8 mouse cellular contexts compared by ENCODE assay signal in the genomic region with DNA sequence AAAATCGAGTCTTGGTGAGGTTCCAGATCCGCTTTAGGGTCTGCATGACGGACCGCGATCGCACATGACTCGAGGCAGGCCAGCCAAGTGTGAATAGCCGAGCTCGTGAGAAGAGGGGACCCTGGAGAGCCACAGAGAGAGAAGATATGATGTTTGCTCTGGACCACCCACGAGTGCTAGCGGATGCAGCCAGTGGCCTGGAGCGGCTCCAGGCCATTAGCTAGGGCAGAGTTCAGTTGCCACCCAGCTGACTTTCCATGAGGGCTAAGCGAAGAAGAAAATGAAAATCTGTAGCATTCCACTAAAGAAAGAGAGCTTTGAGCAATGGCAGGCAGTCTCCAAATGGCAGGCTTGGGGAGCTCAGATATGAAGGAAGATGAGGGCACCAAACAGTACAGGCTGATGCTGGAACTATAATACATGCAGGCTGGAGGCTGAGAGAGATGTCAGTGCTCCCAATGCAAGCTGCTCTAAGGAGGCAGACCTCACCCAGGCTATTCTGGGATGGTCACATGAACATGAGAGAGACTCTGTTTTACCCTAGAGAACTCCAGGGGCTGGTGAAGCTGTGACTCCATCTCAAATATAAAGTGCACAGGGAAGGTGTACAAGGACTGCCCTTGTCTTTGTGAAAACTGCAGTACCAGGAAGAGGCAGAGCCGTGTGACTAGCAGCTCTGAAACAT. TPM values are rescaled to one million over a fixed set of nuclear protein-coding genes. Genes with fewer than 3 reads are reported as not detected.
DNase-seq lines count a peak whose midpoint lies in the region; ATAC-seq and TF ChIP-seq lines count a peak whose summit lies in the region.
"Had no signal": no experiment of that assay in that cellular context is flagged by ENCODE, and none has a peak within 500 bp of the region (broad histone marks: within the 10 kb centered on the region; RNA-seq: fewer than 3 reads in every experiment).

No protein-coding gene starts in this region.

- H3K4me2 ChIP-seq in liver, embryonic 16.5 days (ENCODE audit: low read depth, low read length): no peak overlapping the region
- H3K4me2 ChIP-seq in forebrain, postnatal 0 days (ENCODE audit: low read depth): no peak overlapping the region
- H3K4me2 ChIP-seq in intestine, postnatal 0 days (replicated peaks; ENCODE audit: low read depth): no peak overlapping the region
- H3K4me2 ChIP-seq in neural tube, embryonic 13.5 days: 0 out of 2 replicates have a peak overlapping the region, but pooled peaks have one; percentile 1

- no peaks in the 10 kb centered on the region for H3K27me3 ChIP-seq in liver, embryonic 16.5 days (ENCODE audit: control insufficient read depth, insufficient read depth, low read depth, low read length)
- H3K27me3 ChIP-seq in forebrain, postnatal 0 days (ENCODE audit: insufficient read depth, low read length): no peaks in the 10 kb centered on the region
- no peaks in the 10 kb centered on the region for H3K27me3 ChIP-seq in intestine, postnatal 0 days (replicated peaks; ENCODE audit: control insufficient read depth, insufficient read depth, low read length)
- H3K27me3 ChIP-seq in neural tube, embryonic 13.5 days: no peaks in the 10 kb centered on the region

- no peak for ATAC-seq in liver, embryonic 16.5 days (ENCODE audit: low read depth)
- no peak for ATAC-seq in forebrain, postnatal 0 days
- no peak for ATAC-seq in intestine, postnatal 0 days
- no peak for ATAC-seq in neural tube, embryonic 13.5 days (ENCODE audit: low read depth)
- no peak for ATAC-seq in megakaryocyte progenitor cell, adult 5-6 weeks (replicated peaks; ENCODE audit: poor library complexity)

- no peak for DNase-seq in liver
- peak; percentile 29 for DNase-seq in forebrain, postnatal 0 days
- no peak for DNase-seq in spleen, postnatal 36 days (ENCODE audit: low spot score in 2 of 2)
- DNase-seq: thymus, postnatal 14 days had no signal

- no peak overlapping the region for H3K4me3 ChIP-seq in liver, embryonic 16.5 days (ENCODE audit: low read depth, low read length)
- no peak overlapping the region for H3K4me3 ChIP-seq in forebrain, postnatal 0 days (ENCODE audit: low read depth, low read length)
- H3K4me3 ChIP-seq in intestine, postnatal 0 days (ENCODE audit: low read depth, low read length): no peak overlapping the region
- H3K4me3 ChIP-seq in neural tube, embryonic 13.5 days: no peak overlapping the region

- WGBS in liver, embryonic 16.5 days (ENCODE audit: insufficient replicate concordance): 82% methylated on average over 14 of the region's 14 CpGs
- 50% methylated on average over 14 of the region's 14 CpGs for WGBS in forebrain, postnatal 0 days
- 57% methylated on average over 14 of the region's 14 CpGs for WGBS in intestine, postnatal 0 days
- WGBS in neural tube, embryonic 13.5 days: 25% methylated on average over 14 of the region's 14 CpGs

- H3K36me3 ChIP-seq in liver, embryonic 16.5 days (ENCODE audit: control insufficient read depth, insufficient read depth): peaks cover 4% of the 10 kb centered on the region
- H3K36me3 ChIP-seq in forebrain, postnatal 0 days (ENCODE audit: insufficient read depth): no peaks in the 10 kb centered on the region
- peaks cover 18% of the 10 kb centered on the region for H3K36me3 ChIP-seq in intestine, postnatal 0 days (ENCODE audit: control insufficient read depth, insufficient read depth)
- H3K36me3 ChIP-seq in neural tube, embryonic 13.5 days: no peaks in the 10 kb centered on the region

- H3K4me1 ChIP-seq in liver, embryonic 16.5 days (ENCODE audit: control insufficient read depth, low read depth, low read length): peaks cover 27% of the 10 kb centered on the region
- H3K4me1 ChIP-seq in forebrain, postnatal 0 days (ENCODE audit: insufficient read depth): peaks cover 29% of the 10 kb centered on the region
- H3K4me1 ChIP-seq in intestine, postnatal 0 days (replicated peaks; ENCODE audit: control insufficient read depth, insufficient read depth, low read length): peaks cover 13% of the 10 kb centered on the region
- H3K4me1 ChIP-seq in neural tube, embryonic 13.5 days (replicated peaks): peaks cover 72% of the 10 kb centered on the region

- no peak overlapping the region for H3K9ac ChIP-seq in liver, embryonic 16.5 days (ENCODE audit: low read depth, low read length)
- H3K9ac ChIP-seq in forebrain, postnatal 0 days: no peak overlapping the region
- no peak overlapping the region for H3K9ac ChIP-seq in intestine, postnatal 0 days (ENCODE audit: low read depth, low read length)
- 0 out of 2 replicates have a peak overlapping the region, but pooled peaks have one; percentile 1 for H3K9ac ChIP-seq in neural tube, embryonic 13.5 days

- H3K9me3 ChIP-seq in liver, embryonic 16.5 days (replicated peaks; ENCODE audit: control insufficient read depth, low read length): no peaks in the 10 kb centered on the region
- H3K9me3 ChIP-seq in forebrain, postnatal 0 days (ENCODE audit: low read length): no peaks in the 10 kb centered on the region
- no peaks in the 10 kb centered on the region for H3K9me3 ChIP-seq in intestine, postnatal 0 days (ENCODE audit: control insufficient read depth)
- no peaks in the 10 kb centered on the region for H3K9me3 ChIP-seq in neural tube, embryonic 13.5 days

- peak overlapping the region; percentile 6; the same call in 1 of the 2 replicates for H3K27ac ChIP-seq in liver, embryonic 16.5 days (ENCODE audit: low read length)
- H3K27ac ChIP-seq in forebrain, postnatal 0 days (ENCODE audit: low read depth, low read length): 0 out of 2 replicates have a peak overlapping the region, but pooled peaks have one; percentile 15
- H3K27ac ChIP-seq in intestine, postnatal 0 days (ENCODE audit: low read depth, low read length): peak overlapping the region; percentile 29
- H3K27ac ChIP-seq in neural tube, embryonic 13.5 days (replicated peaks): peak overlapping the region; percentile 71

- TF ChIP-seq CTCF in forebrain, postnatal 0 days (IDR thresholded peaks at IDR 0.05; ENCODE audit: low read depth): no peak
- no peak for TF ChIP-seq CTCF in intestine, postnatal 0 days (IDR thresholded peaks at IDR 0.05; ENCODE audit: low read depth)

RNA-seq across cellular contexts. Expression of gene Tpcn1, which starts 17.3 kb away (rescaled TPM):
- 21.5 and 24.2 TPM in 2 replicates for polyA plus RNA-seq in liver, embryonic 16.5 days (2015; fragmentation: Nextera tagmentation; extraction: Ambion mirVana)
- 10.0 and 14.3 TPM in 2 replicates for total RNA-seq in forebrain, postnatal 0 days (2014; rRNA removed)
- polyA plus RNA-seq in forebrain, postnatal 0 days (2015; fragmentation: Nextera tagmentation; extraction: Ambion mirVana): 7.9 and 11.1 TPM in 2 replicates
- 31.5 and 35.6 TPM in 2 replicates for polyA plus RNA-seq in intestine, postnatal 0 days (2015; fragmentation: Nextera tagmentation; extraction: Ambion mirVana)
- polyA plus RNA-seq in neural tube, embryonic 13.5 days (2015; fragmentation: Nextera tagmentation; extraction: Ambion mirVana): 22.4 and 22.5 TPM in 2 replicates
- total RNA-seq in megakaryocyte progenitor cell, adult 5-6 weeks (2015): 37.0 and 38.8 TPM in 2 replicates
- total RNA-seq in megakaryocyte progenitor cell, adult 5-6 weeks (2017): 15.7 and 17.7 TPM in 2 replicates

RNA-seq across cellular contexts. Expression of gene Iqcd, which starts 17.6 kb away (rescaled TPM):
- 1.2 TPM in 2 replicates for polyA plus RNA-seq in liver, embryonic 16.5 days (2015; fragmentation: Nextera tagmentation; extraction: Ambion mirVana)
- 1.4 and 2.0 TPM in 2 replicates for total RNA-seq in forebrain, postnatal 0 days (2014; rRNA removed)
- polyA plus RNA-seq in forebrain, postnatal 0 days (2015; fragmentation: Nextera tagmentation; extraction: Ambion mirVana): 1.4 and 1.8 TPM in 2 replicates
- 0.30 and 0.47 TPM in 2 replicates for polyA plus RNA-seq in intestine, postnatal 0 days (2015; fragmentation: Nextera tagmentation; extraction: Ambion mirVana)
- polyA plus RNA-seq in neural tube, embryonic 13.5 days (2015; fragmentation: Nextera tagmentation; extraction: Ambion mirVana): 0.94 and 1.0 TPM in 2 replicates
- not detected in 2 replicates for total RNA-seq in megakaryocyte progenitor cell, adult 5-6 weeks (2015)
- total RNA-seq in megakaryocyte progenitor cell, adult 5-6 weeks (2017): 0.81 and 1.1 TPM in 2 replicates

RNA-seq across cellular contexts. Expression of gene Rita1, which starts 41.2 kb away (rescaled TPM):
- 3.6 and 3.7 TPM in 2 replicates for polyA plus RNA-seq in liver, embryonic 16.5 days (2015; fragmentation: Nextera tagmentation; extraction: Ambion mirVana)
- total RNA-seq in forebrain, postnatal 0 days (2014; rRNA removed): 24.1 and 36.5 TPM in 2 replicates
- polyA plus RNA-seq in forebrain, postnatal 0 days (2015; fragmentation: Nextera tagmentation; extraction: Ambion mirVana): 28.6 and 31.8 TPM in 2 replicates
- polyA plus RNA-seq in intestine, postnatal 0 days (2015; fragmentation: Nextera tagmentation; extraction: Ambion mirVana): 6.1 and 7.5 TPM in 2 replicates
- 19.9 and 25.1 TPM in 2 replicates for polyA plus RNA-seq in neural tube, embryonic 13.5 days (2015; fragmentation: Nextera tagmentation; extraction: Ambion mirVana)
- total RNA-seq in megakaryocyte progenitor cell, adult 5-6 weeks (2015): 2.0 and 2.3 TPM in 2 replicates
- 4.7 and 5.8 TPM in 2 replicates for total RNA-seq in megakaryocyte progenitor cell, adult 5-6 weeks (2017)

RNA-seq across cellular contexts. Expression of gene Ddx54, which starts 41.3 kb away (rescaled TPM):
- polyA plus RNA-seq in liver, embryonic 16.5 days (2015; fragmentation: Nextera tagmentation; extraction: Ambion mirVana): 14.7 and 16.1 TPM in 2 replicates
- 43.9 and 46.0 TPM in 2 replicates for total RNA-seq in forebrain, postnatal 0 days (2014; rRNA removed)
- 35.5 and 40.0 TPM in 2 replicates for polyA plus RNA-seq in forebrain, postnatal 0 days (2015; fragmentation: Nextera tagmentation; extraction: Ambion mirVana)
- 19.9 and 20.9 TPM in 2 replicates for polyA plus RNA-seq in intestine, postnatal 0 days (2015; fragmentation: Nextera tagmentation; extraction: Ambion mirVana)
- polyA plus RNA-seq in neural tube, embryonic 13.5 days (2015; fragmentation: Nextera tagmentation; extraction: Ambion mirVana): 44.6 and 45.7 TPM in 2 replicates
- 11.8 and 13.3 TPM in 2 replicates for total RNA-seq in megakaryocyte progenitor cell, adult 5-6 weeks (2015)
- 34.9 and 35.8 TPM in 2 replicates for total RNA-seq in megakaryocyte progenitor cell, adult 5-6 weeks (2017)

Comparison
In these comparisons a context has a peak if more than half of its experiments do, and no peak if none do; other contexts are left out.
1. H3K27ac ChIP-seq: peak in every context shown above with its lines; median percentile 71 in neural tube, embryonic 13.5 days; 29 in intestine, postnatal 0 days; 15 in forebrain, postnatal 0 days; 6 in liver, embryonic 16.5 days.